Mouse (Mus musculus) liver, embryonic 14.5 days (tissue): ENCODE measurements at regions not wholly inside any gene's neighbourhood (a gene's known extent, or its start where the extent isn't known, plus 50 kb on each side); places are given as distances from the start of the nearest gene placed in this dataset.

Experiments
- CTCF ChIP-seq: IDR thresholded peaks from 2 replicates; pipeline ENCODE4 v1.5.1; 2016; ENCODE audit warnings: antibody characterized with exemption, low read depth, control low read depth
- EP300 ChIP-seq: IDR thresholded peaks from 2 replicates; pipeline ENCODE4 v1.6.1; 2016; ENCODE audit warnings: antibody characterized with exemption, low read depth

GRCm38 (mm10) chr5:101376657-101377056, 288.1 kb downstream of the Nkx6-1 start:
- TF ChIP-seq CTCF (no peak), EP300 (no peak)
